Mouse (Mus musculus): Measurements from ENCODE around the gene C130073F10Rik. TPM values are rescaled to one million over a fixed set of nuclear protein-coding genes. Genes with fewer than 3 reads are reported as not detected.
"Not testable (repeated sequence)": the region's sequence is repeated elsewhere in the genome, so short reads cannot be mapped to it uniquely, and the experiment has no call there.

Gene C130073F10Rik
- not detected for polyA plus RNA-seq (2021)

DNA sequence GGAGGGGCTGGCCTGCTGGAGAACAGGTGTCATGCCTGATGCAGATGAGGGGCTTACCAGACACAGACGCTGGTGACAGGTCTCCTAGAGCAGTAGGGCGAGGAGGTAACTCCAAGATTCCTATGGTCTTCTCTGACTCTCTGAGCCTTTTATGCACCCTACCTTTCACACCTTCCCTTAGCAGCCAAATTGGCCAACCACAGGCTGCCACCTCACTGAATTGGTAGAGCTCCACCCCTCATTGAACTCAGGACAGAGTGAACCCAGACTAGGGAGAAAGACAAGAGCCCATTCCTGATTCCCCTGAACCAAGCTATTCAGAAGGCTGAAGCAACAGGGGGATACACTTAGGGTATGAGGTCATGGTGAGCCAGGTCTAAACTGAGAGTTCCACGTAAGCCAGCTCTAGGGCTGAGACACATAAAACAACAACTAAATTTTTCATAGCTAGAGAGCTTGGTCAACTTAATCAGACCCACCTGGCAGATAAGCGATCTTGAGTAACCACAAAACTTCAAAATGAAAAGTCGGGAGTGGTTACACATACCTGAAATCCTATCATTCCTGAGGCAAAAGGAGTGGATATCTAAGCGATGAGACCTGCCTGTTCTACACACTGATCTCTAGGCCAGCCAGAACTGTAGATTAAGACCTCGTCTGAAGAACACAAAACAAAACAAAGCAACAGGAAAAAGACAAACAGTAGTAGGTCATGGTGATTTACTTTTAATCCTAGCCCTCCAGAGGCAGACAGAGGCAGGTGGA, at the start of gene C130073F10Rik:
C130073F10Rik (minus strand) TSS at position 134 of the 765 bp plus-strand sequence.
- CTCF ChIA-PET, result no interaction called here

GRCm38 (mm10) chr4:101940107-101940506, 46.5 kb upstream of the C130073F10Rik start, which contains the start of gene Gm12794:
TSS of gene Gm12794 (plus strand) at chr4:101940407.
- POLR2A ChIA-PET; CTCF ChIA-PET; in situ Hi-C loops (cut with MboI; ENCODE audit: low pct_unique_long_range_greater_than_20kb); ATAC-seq; H3K27me3 ChIP-seq; DNase-seq (ENCODE audit: low read depth, low spot score): not testable (repeated sequence)

More for the DNA sequence above, at the start of gene C130073F10Rik:
- no peaks in the 10 kb centered on the region for H3K27me3 ChIP-seq
- TF ChIP-seq CTCF (IDR thresholded peaks at IDR 0.05), result no peak
- in situ Hi-C loops (cut with MboI; ENCODE audit: low pct_unique_long_range_greater_than_20kb), result no loop called here
- no peak for DNase-seq (ENCODE audit: low read depth, low spot score)
- POLR2A ChIA-PET, result no interaction called here
- no peak for ATAC-seq

DNA sequence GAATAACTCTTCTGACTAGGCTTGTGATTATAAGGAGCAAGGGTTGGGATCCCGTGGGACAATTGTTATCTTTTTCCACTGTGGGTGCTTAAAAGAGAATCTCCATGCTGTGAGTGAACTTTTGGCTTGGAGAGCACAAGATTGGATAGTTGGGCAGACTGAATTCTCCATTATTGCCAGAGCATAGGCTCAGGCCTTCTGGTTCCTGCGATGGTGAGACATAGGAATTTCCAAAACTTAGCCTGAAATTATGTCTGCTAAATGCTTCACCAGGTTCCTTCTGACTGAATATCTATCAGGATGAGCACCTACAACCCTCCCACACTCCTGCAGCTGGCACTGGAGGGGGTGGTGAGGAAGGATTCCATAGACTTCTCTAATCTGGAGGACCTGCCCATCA, 15.2 kb upstream of the C130073F10Rik start, which contains the start of gene Gm12800:
Gm12800 (plus strand) TSS at position 301 of the 400 bp plus-strand sequence.
- in situ Hi-C loops (cut with MboI; ENCODE audit: low pct_unique_long_range_greater_than_20kb); ATAC-seq; POLR2A ChIA-PET; DNase-seq (ENCODE audit: low read depth, low spot score); H3K27me3 ChIP-seq; CTCF ChIA-PET: not testable (repeated sequence)

GRCm38 (mm10) chr4:101889377-101889776, 4.2 kb downstream of the C130073F10Rik start:
- DNase-seq (ENCODE audit: low read depth, low spot score) (no peak), ATAC-seq (no peak)
- TF ChIP-seq CTCF (IDR thresholded peaks at IDR 0.05), result no peak
- CTCF ChIA-PET, result interaction anchor here (0.6 kb wide), 1 partner anchor 104 kb away, joined by 3 read pairs; no protein-coding TSS in a partner anchor
- POLR2A ChIA-PET, result no interaction called here
- in situ Hi-C loops (cut with MboI; ENCODE audit: low pct_unique_long_range_greater_than_20kb), result no loop called here
- H3K27me3 ChIP-seq, result no peaks in the 10 kb centered on the region

GRCm38 (mm10) chr4:101883641-101884040, 9.9 kb downstream of the C130073F10Rik start:
- H3K27me3 ChIP-seq, result no peaks in the 10 kb centered on the region
- in situ Hi-C loops (cut with MboI; ENCODE audit: low pct_unique_long_range_greater_than_20kb), result no loop called here
- ATAC-seq, result no peak
- CTCF ChIA-PET, result no interaction called here
- POLR2A ChIA-PET, result no interaction called here
- TF ChIP-seq CTCF (IDR thresholded peaks at IDR 0.05), result no peak
- DNase-seq (ENCODE audit: low read depth, low spot score), result no peak

GRCm38 (mm10) chr4:101875687-101876086, 17.9 kb downstream of the C130073F10Rik start:
- CTCF ChIA-PET, result interaction anchor here (1.8 kb wide), 1 partner anchor 14 kb away, joined by 5 read pairs; no protein-coding TSS in a partner anchor
- in situ Hi-C loops (cut with MboI; ENCODE audit: low pct_unique_long_range_greater_than_20kb); POLR2A ChIA-PET: not testable (repeated sequence)

DNA sequence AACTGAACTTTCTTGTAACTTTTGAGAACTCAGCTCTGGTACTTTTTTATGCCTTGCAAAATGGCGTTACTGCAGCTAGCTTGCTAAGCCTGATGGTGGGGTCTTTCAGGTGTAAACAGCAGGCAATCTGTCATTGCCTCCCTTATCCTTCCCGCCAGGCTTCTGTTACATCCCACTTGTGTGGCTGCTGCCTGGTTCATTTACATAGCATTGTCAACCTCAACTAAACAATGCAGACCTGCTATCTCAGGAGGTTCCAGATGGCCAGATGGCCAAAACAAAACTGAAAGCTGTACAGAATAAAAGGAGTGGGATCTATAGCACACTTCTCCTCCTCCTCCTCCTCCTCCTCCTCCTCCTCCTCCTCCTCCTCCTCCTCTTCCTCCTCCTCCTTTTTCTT, 21.6 kb downstream of the C130073F10Rik start:
- CTCF ChIA-PET; ATAC-seq; H3K27me3 ChIP-seq; DNase-seq (ENCODE audit: low read depth, low spot score); POLR2A ChIA-PET; in situ Hi-C loops (cut with MboI; ENCODE audit: low pct_unique_long_range_greater_than_20kb): not testable (repeated sequence)

More at GRCm38 (mm10) chr4:101875687-101876086, 17.9 kb downstream of the C130073F10Rik start:
- not testable (repeated sequence) for ATAC-seq; H3K27me3 ChIP-seq; DNase-seq (ENCODE audit: low read depth, low spot score)

DNA sequence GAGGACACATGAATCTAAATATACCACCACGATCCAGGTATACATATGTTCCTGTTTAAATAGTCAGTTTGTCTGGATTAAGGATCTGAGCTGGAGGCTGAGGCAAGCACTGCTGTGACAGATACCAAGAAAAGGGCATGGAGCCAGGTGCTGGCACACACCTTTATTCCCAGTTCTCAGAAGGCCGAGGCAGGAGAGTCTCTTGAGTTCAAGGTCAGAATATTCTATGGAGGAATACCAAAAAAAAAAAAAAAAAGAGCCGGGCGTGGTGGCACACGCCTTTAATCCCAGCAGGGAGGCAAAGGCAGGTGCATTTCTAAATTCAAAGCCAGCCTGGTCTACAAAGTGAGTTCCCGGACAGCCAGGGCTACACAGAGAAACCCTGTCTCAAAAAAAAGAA, 31.3 kb downstream of the C130073F10Rik start:
- DNase-seq (ENCODE audit: low read depth, low spot score) (no peak), ATAC-seq (no peak)
- in situ Hi-C loops (cut with MboI; ENCODE audit: low pct_unique_long_range_greater_than_20kb), result no loop called here
- TF ChIP-seq CTCF (IDR thresholded peaks at IDR 0.05), result no peak
- no peaks in the 10 kb centered on the region for H3K27me3 ChIP-seq
- ChIA-PET POLR2A (no interaction called here), CTCF (interaction anchor here (1.1 to 1.2 kb wide), 2 partner anchors 13 to 133 kb away, joined by 3 to 5 read pairs; no protein-coding TSS in a partner anchor)

DNA sequence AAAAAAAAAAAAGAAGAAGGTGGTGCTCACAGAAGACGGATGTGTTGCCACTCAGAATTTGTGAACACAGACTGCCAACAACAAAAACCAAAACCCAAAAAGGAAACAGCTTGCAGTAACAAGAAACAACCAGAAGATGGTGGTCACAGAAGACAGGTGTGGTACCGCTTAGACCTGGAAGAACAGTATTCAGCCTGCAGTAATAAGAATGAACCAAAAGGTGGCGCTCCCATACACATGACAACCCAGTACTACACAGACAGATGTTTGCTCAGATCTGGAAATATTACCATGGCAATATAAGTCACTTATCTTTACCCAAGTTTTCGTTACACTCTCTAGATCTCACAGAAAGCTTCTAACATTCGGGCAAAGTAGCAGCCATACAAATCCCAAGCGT, 32.7 kb downstream of the C130073F10Rik start:
- POLR2A ChIA-PET, result no interaction called here
- peak; percentile 58 for TF ChIP-seq CTCF (IDR thresholded peaks at IDR 0.05)
- no peaks in the 10 kb centered on the region for H3K27me3 ChIP-seq
- in situ Hi-C loops (cut with MboI; ENCODE audit: low pct_unique_long_range_greater_than_20kb), result no loop called here
- ATAC-seq (no peak), DNase-seq (ENCODE audit: low read depth, low spot score) (peak; percentile 12)
- CTCF ChIA-PET, result interaction anchor here (0.9 to 1.2 kb wide), 2 partner anchors 14 to 19 kb away, joined by 3 to 5 read pairs; no protein-coding TSS in a partner anchor

DNA sequence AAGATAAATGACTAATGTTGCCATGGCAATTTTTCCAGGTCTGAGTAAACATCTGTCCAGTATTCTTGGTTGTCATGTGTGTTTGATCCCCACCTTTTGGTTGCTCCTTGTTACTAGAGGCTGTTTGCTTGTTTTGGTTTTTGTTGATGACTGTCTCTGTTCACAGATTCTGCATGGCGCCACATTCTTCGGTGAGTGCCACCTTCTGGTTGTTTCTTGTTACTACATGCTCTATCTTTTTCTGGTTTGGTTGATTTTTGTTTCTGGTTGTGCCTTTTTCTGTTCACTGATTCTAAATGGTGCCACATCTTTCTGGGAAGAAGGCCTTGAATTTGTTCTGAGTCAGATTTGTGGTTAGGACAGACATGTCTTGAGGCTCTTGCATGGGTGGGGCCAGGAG, 42.7 kb downstream of the C130073F10Rik start:
- no peaks in the 10 kb centered on the region for H3K27me3 ChIP-seq
- ChIA-PET POLR2A (no interaction called here), CTCF (no interaction called here)
- ATAC-seq, result no peak
- in situ Hi-C loops (cut with MboI; ENCODE audit: low pct_unique_long_range_greater_than_20kb), result no loop called here
- peak; percentile 9 for TF ChIP-seq CTCF (IDR thresholded peaks at IDR 0.05)
- DNase-seq (ENCODE audit: low read depth, low spot score), result no peak

- in situ Hi-C loops (cut with MboI; ENCODE audit: low pct_unique_long_range_greater_than_20kb); ATAC-seq; POLR2A ChIA-PET; CTCF ChIA-PET; H3K27me3 ChIP-seq; DNase-seq (ENCODE audit: low read depth, low spot score): not testable (repeated sequence)
Observed at GRCm38 (mm10) chr4:101843923-101844322, 49.7 kb downstream of the C130073F10Rik start, which contains the start of gene B020004J07Rik. TSS of gene B020004J07Rik (minus strand) at chr4:101844023.

Other genes starting within 250 kb of the C130073F10Rik start
- 66.2 TPM for gene Leprot, start 246.1 kb downstream of the C130073F10Rik start, polyA plus RNA-seq (2021)
- gene Lepr, start 176.4 kb downstream of the C130073F10Rik start, polyA plus RNA-seq (2021), result 1.5 TPM
- gene B020004J07Rik, start 49.8 kb downstream of the C130073F10Rik start, polyA plus RNA-seq (2021), result not detected
- gene Gm12800, start 15.3 kb upstream of the C130073F10Rik start, polyA plus RNA-seq (2021), result not detected
- gene Gm12794, start 46.6 kb upstream of the C130073F10Rik start, polyA plus RNA-seq (2021), result not detected
- gene Gm12790, start 87.3 kb upstream of the C130073F10Rik start, polyA plus RNA-seq (2021), result not detected
- gene Gm12789, start 92.8 kb upstream of the C130073F10Rik start, polyA plus RNA-seq (2021), result not detected
- 2.5 TPM for gene Pde4b, start 193.8 kb upstream of the C130073F10Rik start, polyA plus RNA-seq (2021)